Mouse (Mus musculus): Measurements from ENCODE around the gene Ablim1. TPM values are rescaled to one million over a fixed set of nuclear protein-coding genes. Genes with fewer than 3 reads are reported as not detected.

Gene Ablim1
- total and polyA plus RNA-seq, 2 experiments from 2014 or later, result 47.8 to 76.9 TPM

DNA sequence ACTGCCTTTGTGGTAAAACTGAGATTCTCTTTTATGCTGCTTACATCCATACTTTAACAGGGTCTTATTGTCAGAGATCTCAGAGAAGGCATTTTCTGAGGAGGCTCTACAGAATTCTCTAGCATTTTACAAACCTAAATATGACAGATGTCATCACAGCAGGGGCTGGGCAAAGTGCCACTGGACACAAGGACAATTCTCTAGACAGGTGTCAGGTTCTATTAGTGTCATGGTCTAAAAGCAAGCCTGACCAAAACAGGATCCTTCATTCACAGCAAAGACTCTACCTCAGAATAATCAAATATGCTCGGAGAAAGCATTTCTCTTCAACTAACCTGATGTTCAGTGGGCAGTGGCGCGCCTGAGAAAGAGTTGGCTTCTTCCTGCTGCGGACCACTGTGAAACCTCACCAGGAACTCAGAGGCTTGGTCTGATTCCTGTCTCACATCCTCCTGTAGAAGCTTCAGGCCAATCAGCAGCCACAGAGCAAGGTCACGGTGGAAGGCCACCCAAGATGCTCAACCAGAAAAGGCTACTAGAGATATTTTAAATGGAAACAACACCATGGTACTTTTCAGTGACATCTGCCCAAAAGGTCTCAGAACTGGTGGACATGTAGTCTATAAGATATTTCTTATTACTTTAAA, 230.1 kb downstream of the Ablim1 start:
- H3K9me3 ChIP-seq (ENCODE audit: low read length), result no peaks in the 10 kb centered on the region
- no peak for ATAC-seq
- no peak overlapping the region for H3K4me2 ChIP-seq (ENCODE audit: low read depth)
- H3K4me1 ChIP-seq (ENCODE audit: insufficient read depth), result no peaks in the 10 kb centered on the region
- DNase-seq, result no peak
- H3K4me3 ChIP-seq (ENCODE audit: low read depth, low read length), result no peak overlapping the region
- no peak for TF ChIP-seq CTCF (IDR thresholded peaks at IDR 0.05; ENCODE audit: low read depth)
- no peak overlapping the region for H3K27ac ChIP-seq (ENCODE audit: low read depth, low read length)
- WGBS, result 94% methylated on average over 5 of the region's 5 CpGs
- H3K27me3 ChIP-seq (ENCODE audit: insufficient read depth, low read length), result no peaks in the 10 kb centered on the region
- no peaks in the 10 kb centered on the region for H3K36me3 ChIP-seq (ENCODE audit: insufficient read depth)
- no peak overlapping the region for H3K9ac ChIP-seq

GRCm38 (mm10) chr19:57083887-57084286, 230.8 kb downstream of the Ablim1 start:
- H3K27ac ChIP-seq (ENCODE audit: low read depth, low read length), result no peak overlapping the region
- ATAC-seq (no peak), DNase-seq (no peak)
- no peaks in the 10 kb centered on the region for H3K36me3 ChIP-seq (ENCODE audit: insufficient read depth)
- no peak overlapping the region for H3K4me3 ChIP-seq (ENCODE audit: low read depth, low read length)
- no peak overlapping the region for H3K9ac ChIP-seq
- peaks cover 5% of the 10 kb centered on the region for H3K4me1 ChIP-seq (ENCODE audit: insufficient read depth)
- no peak for TF ChIP-seq CTCF (IDR thresholded peaks at IDR 0.05; ENCODE audit: low read depth)
- no peaks in the 10 kb centered on the region for H3K9me3 ChIP-seq (ENCODE audit: low read length)
- H3K27me3 ChIP-seq (ENCODE audit: insufficient read depth, low read length), result no peaks in the 10 kb centered on the region
- WGBS, result 93% methylated on average over 2 of the region's 2 CpGs
- no peak overlapping the region for H3K4me2 ChIP-seq (ENCODE audit: low read depth)

DNA sequence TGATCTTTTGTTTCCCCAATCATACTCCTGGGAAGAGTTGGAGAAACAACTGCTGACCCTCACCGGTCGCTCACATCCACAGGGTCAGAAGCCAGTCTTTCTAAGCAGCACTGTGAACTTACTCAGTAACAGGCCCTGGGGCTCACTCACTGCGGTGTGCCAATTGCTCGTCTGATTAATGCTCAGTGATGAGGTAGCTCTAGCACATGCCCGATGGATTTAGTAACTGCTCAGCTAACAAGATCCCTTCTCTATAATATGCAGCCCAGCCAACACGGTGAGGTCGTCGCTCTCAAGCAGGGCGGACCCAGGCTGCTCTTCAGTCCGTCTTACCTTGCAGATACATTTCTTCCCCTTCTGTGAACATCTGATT, 231.6 kb downstream of the Ablim1 start:
- no peak overlapping the region for H3K27ac ChIP-seq (ENCODE audit: low read depth, low read length)
- no peaks in the 10 kb centered on the region for H3K36me3 ChIP-seq (ENCODE audit: insufficient read depth)
- H3K4me1 ChIP-seq (ENCODE audit: insufficient read depth), result peaks cover 9% of the 10 kb centered on the region
- H3K9me3 ChIP-seq (ENCODE audit: low read length), result no peaks in the 10 kb centered on the region
- ATAC-seq (no peak), DNase-seq (no peak)
- no peak for TF ChIP-seq CTCF (IDR thresholded peaks at IDR 0.05; ENCODE audit: low read depth)
- no peak overlapping the region for H3K9ac ChIP-seq
- no peaks in the 10 kb centered on the region for H3K27me3 ChIP-seq (ENCODE audit: insufficient read depth, low read length)
- no peak overlapping the region for H3K4me3 ChIP-seq (ENCODE audit: low read depth, low read length)
- WGBS, result 62% methylated on average over 10 of the region's 10 CpGs
- no peak overlapping the region for H3K4me2 ChIP-seq (ENCODE audit: low read depth)

DNA sequence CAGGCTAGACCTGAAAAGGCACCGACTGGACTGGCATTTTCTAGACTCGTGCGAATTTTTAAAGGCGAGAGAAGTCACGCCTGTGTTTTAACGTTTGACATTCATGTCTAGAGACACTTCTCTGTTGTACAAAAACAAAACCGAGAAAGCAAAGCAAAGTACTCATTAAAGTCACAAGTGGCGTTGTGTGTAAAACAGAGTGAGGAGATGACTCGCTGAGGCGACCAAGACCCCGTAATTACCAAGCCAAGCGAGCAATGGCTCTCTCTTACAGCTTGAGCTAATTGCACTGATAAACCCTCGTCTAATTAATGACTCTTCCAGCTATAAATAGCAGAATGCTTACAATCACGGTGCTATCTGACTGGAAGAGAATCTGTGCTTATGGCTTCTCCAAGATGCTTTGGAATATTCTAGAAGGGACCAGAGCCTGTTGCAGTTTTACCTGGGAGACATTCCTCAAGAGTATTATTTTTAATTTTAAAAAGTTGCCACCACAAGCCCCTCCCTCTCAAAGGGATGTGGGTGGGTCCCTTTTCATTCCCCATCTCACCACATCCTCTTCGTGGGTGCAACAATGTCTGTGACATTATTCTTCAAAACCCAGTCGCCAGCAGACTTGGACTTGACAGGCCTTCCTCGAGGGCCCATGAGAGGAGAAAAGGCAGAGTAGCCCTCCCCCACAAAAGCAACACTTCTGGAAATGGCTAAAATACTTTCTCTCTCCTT, 232.1 kb downstream of the Ablim1 start:
- H3K4me3 ChIP-seq (ENCODE audit: low read depth, low read length), result no peak overlapping the region
- 0 out of 2 replicates have a peak, but pooled peaks have one; percentile 21 for ATAC-seq
- TF ChIP-seq CTCF (IDR thresholded peaks at IDR 0.05; ENCODE audit: low read depth), result no peak
- DNase-seq, result no peak
- H3K27me3 ChIP-seq (ENCODE audit: insufficient read depth, low read length), result no peaks in the 10 kb centered on the region
- H3K9me3 ChIP-seq (ENCODE audit: low read length), result no peaks in the 10 kb centered on the region
- no peak overlapping the region for H3K9ac ChIP-seq
- H3K4me2 ChIP-seq (ENCODE audit: low read depth), result no peak overlapping the region
- H3K36me3 ChIP-seq (ENCODE audit: insufficient read depth), result no peaks in the 10 kb centered on the region
- no peak overlapping the region for H3K27ac ChIP-seq (ENCODE audit: low read depth, low read length)
- 29% methylated on average over 17 of the region's 17 CpGs for WGBS
- H3K4me1 ChIP-seq (ENCODE audit: insufficient read depth), result peaks cover 13% of the 10 kb centered on the region

DNA sequence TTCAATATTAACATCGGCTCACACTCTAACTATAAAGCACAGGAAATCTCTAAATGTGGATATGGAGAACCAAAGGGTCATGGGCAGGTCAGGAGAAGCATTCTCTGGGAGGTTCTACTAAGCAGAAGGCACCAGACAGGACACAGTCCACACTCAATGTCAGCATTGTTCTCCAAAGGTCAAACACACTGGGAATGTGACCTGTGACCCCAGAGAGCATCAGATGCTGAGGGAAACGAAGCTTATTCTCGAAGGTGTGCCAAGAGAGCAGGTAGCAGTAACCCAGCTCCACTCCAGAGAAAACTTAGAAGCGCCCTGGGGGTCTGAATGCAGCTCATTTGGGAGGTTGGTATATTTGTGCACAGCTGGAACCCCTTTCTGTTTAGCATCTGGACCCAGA, 233.2 kb downstream of the Ablim1 start:
- Histone ChIP-seq H3K9me3 (ENCODE audit: low read length) (no peaks in the 10 kb centered on the region), H3K4me3 (ENCODE audit: low read depth, low read length) (no peak overlapping the region), H3K9ac (no peak overlapping the region), H3K36me3 (ENCODE audit: insufficient read depth) (no peaks in the 10 kb centered on the region), H3K27me3 (ENCODE audit: insufficient read depth, low read length) (no peaks in the 10 kb centered on the region), H3K4me1 (ENCODE audit: insufficient read depth) (peaks cover 13% of the 10 kb centered on the region), H3K4me2 (ENCODE audit: low read depth) (no peak overlapping the region), H3K27ac (ENCODE audit: low read depth, low read length) (no peak overlapping the region)
- WGBS, result 75% methylated on average over 4 of the region's 4 CpGs
- ATAC-seq (no peak), DNase-seq (no peak)
- TF ChIP-seq CTCF (IDR thresholded peaks at IDR 0.05; ENCODE audit: low read depth), result no peak

DNA sequence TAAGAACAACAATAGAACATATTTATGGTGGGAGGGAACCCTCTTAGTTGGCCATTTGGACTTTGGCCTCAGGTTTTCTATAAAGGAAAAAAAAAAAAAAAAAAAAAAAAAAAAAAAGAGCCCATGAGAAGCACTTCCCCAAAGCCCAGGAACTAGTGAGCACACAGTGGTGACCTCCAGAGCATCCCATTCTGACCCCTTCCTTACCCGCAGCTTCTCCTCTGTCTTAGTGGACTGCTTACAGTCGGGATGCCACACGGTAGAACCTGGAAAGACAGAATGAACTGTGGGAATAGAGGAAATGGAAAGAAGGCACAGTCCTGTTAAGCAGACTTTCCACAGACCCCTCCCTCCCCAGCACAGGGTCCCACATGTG, 235.1 kb downstream of the Ablim1 start:
- Histone ChIP-seq H3K4me2 (ENCODE audit: low read depth) (no peak overlapping the region), H3K27ac (ENCODE audit: low read depth, low read length) (no peak overlapping the region), H3K4me3 (ENCODE audit: low read depth, low read length) (no peak overlapping the region), H3K9ac (no peak overlapping the region), H3K36me3 (ENCODE audit: insufficient read depth) (no peaks in the 10 kb centered on the region), H3K9me3 (ENCODE audit: low read length) (no peaks in the 10 kb centered on the region), H3K4me1 (ENCODE audit: insufficient read depth) (peaks cover 13% of the 10 kb centered on the region), H3K27me3 (ENCODE audit: insufficient read depth, low read length) (no peaks in the 10 kb centered on the region)
- 84% methylated on average over 3 of the region's 3 CpGs for WGBS
- no peak for TF ChIP-seq CTCF (IDR thresholded peaks at IDR 0.05; ENCODE audit: low read depth)
- DNase-seq (no peak), ATAC-seq (no peak)

- no peaks in the 10 kb centered on the region for H3K27me3 ChIP-seq (ENCODE audit: insufficient read depth, low read length)
- no peak overlapping the region for H3K9ac ChIP-seq
- peak; percentile 65 for ATAC-seq
- TF ChIP-seq CTCF (IDR thresholded peaks at IDR 0.05; ENCODE audit: low read depth), result peak; percentile 13; the same call in 1 of the 2 replicates
- H3K9me3 ChIP-seq (ENCODE audit: low read length), result no peaks in the 10 kb centered on the region
- H3K4me3 ChIP-seq (ENCODE audit: low read depth, low read length), result no peak overlapping the region
- H3K4me1 ChIP-seq (ENCODE audit: insufficient read depth), result peaks cover 13% of the 10 kb centered on the region
- H3K36me3 ChIP-seq (ENCODE audit: insufficient read depth), result no peaks in the 10 kb centered on the region
- WGBS, result 28% methylated on average over 10 of the region's 10 CpGs
- peak overlapping the region; percentile 30; the same call in 1 of the 2 replicates for H3K27ac ChIP-seq (ENCODE audit: low read depth, low read length)
- DNase-seq, result peak; percentile 45
- no peak overlapping the region for H3K4me2 ChIP-seq (ENCODE audit: low read depth)
Observed at GRCm38 (mm10) chr19:57078867-57079605, 235.7 kb downstream of the Ablim1 start.

All from forebrain, postnatal 0 days (tissue).